Mouse (Mus musculus): ENCODE data around the gene Flcn.

The Flcn gene

DNA sequence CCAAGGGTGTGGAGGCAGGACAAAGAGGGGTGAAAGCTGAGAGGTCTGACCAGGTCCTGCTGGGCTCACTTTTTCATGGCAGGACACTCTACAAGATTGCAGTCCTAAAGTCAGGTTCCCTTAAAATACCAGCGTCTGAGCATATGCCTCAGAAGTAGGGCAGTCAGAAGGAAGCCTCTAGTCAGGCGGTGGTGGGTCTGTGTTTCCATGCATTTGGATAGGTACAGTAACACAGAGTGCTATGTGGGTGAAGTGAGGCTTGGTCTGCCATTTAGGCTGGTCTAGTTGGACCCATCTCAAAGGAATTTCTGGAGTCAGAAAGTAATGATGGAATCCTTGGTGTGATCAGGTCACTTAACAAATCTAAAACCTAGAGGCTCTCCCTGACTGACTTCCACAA, 40.5 kb downstream of the Flcn start:
- no peak for DNase-seq (ENCODE audit: low read depth)

DNA sequence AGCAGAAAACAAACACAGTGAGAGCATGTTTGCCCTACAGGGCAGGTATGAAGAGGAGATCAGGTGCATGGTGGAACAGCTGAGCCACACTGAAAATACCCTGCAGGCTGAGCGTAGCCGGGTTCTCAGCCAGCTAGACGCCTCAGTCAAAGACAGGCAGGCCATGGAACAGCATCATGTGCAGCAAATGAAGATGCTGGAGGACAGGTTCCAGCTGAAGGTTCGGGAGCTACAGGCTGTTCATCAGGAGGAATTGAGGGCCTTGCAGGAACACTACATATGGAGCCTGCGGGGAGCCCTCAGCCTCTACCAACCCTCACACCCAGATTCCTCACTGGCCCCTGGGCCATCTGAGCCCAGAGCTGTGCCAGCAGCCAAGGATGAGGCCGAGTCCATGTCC, 49.0 kb downstream of the Flcn start:
- DNase-seq (ENCODE audit: low read depth), result no peak

DNA sequence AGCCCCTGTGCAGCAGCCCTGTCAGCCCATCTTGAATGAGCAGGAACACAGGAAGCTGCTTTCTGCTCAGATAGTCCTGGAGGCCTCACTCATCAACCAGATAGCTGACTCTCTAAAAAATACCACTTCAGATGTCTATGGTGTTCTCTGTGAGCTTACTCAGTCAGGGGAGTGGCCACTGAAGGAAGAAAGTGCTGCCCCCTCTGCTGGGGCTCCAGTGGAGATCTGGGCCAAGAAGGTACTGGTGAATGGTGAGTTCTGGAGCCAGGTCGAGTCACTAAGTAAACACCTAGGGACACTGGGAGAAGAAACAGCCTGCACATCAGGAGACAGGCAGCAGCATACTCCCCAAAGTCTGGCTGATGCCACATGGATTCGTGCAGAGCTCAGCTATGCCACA, 50.2 kb downstream of the Flcn start:
- no peak for DNase-seq (ENCODE audit: low read depth)

DNA sequence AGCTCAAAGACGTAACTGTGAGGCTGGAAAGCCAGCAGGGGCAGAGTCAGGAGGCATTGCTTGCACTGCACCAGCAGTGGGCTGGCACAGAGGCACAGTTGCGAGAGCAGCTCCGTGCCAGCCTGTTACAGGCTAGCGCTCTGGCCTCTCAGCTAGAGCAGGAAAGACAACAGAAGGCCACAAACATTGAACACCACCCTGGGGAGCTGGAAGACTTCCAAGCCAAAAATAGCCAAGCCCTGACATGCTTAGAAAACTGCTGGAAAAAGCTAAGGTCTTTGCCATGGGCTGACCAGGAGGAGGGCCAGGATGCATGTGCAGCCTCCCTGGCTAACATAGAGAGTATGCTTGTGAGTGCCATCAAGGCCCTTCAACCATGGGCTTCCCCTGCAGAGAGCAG, 50.6 kb downstream of the Flcn start:
- no peak for DNase-seq (ENCODE audit: low read depth)

DNA sequence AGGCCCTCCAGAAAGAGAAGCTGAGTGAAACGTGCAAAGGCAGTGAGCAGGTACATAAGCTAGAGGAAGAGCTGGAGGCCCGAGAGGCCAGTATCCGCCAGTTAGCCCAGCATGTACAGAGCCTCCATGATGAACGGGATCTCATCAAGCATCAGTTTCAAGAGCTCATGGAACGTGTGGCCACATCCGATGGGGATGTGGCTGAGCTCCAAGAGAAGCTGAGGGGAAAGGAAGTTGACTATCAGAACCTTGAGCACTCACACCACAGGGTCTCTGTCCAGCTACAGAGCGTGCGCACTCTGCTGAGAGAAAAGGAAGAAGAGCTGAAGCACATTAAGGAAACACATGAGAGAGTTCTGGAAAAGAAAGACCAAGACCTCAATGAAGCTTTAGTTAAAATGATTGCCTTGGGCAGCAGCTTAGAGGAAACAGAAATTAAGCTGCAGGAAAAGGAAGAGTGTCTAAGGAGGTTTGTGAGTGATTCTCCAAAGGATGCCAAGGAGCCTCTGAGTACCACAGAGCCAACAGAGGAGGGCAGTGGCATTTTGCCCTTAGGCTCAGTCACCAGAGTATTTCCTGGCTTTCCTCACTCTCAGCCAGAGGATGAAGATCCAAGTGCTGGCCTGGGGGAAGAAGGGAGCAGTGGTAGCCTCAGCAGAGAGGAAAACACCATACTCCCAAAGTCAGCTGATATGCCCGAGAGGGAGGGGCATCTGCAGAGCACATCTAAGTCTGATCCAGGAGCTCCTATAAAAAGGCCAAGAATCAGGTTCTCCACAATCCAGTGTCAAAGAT, 51.4 kb downstream of the Flcn start:
- no peak for DNase-seq (ENCODE audit: low read depth)

DNA sequence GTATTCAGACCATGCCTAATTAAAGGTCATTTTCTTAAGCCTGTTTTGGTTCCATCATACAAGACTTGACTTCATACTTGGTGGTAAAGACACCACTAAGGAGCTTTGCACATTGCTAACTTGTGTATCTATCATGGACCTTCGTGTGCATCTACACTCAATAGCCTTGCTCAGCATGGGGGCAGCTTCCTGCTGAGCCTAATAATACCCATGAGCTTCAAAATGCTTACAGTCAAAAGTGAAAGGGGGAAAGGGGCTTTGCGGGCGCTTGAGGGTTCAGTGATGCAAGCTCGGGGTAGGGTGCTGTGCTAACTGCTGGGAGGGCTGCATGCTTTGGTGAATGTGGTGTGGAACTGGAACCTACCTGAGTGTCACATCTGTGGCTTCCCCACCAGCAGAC, 53.5 kb downstream of the Flcn start:
- DNase-seq (ENCODE audit: low read depth), result no peak

DNA sequence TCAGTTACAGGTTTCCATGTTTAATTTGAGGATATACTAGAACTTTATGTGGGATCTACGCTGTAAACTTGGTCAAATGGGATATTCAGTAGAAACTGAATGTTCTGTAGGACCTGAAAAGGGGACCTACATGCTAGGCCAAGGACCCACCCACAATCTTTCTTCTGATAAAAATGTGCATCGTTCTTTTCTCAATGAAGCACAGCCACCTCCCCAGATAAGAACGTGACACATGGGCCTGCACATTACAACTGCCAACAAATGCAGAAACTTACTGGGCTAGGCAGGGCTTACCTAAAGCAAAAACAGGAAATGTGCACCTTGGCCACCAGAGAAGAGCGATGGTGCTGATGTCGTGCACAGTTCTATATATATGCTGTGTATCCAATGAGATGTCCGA, 55.3 kb downstream of the Flcn start:
- no peak for DNase-seq (ENCODE audit: low read depth)

DNA sequence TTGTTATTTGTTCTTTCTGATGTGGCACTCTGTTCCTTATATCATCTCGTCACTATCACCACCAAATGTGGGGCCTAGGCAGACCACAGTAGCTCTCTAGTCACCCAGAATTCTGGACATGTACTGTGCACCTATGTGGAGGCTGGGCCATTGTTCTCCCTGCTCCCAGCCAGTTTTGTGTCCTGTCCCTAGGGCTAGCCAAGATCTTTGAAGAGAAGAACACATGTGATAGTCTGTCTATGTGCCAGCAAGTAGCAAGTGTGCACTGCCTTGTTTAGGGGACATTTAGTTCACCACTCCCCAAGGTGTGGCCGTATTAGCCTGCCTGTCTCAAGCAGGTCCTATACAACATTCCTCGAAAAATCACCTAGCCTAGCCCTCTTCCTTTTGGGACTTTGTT, 60.8 kb downstream of the Flcn start:
- DNase-seq (ENCODE audit: low read depth), result no peak

DNA sequence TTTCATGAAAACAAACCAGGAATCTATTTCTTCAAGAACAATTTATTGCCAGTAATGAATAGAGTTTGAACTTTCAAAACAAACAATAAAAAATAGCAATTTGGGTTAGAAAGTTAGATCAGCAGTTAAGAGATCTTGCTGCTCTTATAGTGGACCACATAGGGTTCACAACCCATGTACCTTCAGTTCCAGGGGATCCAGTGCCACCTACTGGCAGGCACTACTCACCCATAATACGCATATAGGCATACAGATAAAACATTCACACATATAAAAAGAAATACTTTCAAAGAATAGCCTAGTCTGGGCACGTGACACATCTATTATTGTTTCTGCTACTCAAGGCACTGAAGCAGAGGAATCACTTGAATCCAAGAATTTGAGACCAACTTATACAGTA, 63.2 kb downstream of the Flcn start:
- peak; percentile 53 for DNase-seq (ENCODE audit: low read depth)

DNA sequence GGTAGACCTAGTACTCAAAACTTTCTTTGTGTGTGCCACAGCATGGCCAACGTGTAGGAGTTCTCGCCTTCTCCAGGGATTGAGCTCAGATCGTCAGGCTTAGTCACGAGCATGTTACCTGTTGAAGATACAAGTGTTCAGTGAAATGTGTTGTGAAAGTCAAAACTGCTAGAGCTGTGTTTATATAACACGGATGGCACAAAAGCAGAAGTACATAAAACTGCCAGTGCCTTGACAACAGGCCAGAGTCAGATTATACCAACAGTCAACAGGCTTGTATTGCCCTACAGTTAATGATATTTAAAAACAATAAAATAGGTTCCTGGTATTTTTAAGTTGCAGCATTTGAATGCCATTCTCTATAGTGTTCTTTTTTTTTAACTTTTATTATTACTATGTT, 64.0 kb downstream of the Flcn start:
- no peak for DNase-seq (ENCODE audit: low read depth)

DNA sequence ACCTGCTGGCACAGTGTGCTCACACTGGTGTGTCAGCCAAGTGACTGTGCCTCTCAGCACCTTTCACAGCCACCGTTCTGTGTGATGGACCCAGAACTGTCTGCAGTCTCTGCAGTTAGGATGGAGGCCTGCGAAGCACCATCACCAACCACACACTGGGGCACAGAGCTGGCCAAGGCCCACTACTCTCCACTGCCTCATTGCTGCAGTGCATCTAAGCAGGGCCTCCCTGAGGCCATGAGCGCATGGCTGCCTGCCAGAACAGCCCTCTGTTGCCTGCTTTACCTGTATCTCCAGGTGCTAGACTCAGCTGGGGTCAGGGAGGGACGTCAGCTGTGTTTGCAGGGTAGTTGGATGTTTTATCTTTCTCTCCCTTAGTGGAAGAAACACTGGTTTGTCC, 65.4 kb downstream of the Flcn start:
- DNase-seq (ENCODE audit: low read depth), result no peak

DNA sequence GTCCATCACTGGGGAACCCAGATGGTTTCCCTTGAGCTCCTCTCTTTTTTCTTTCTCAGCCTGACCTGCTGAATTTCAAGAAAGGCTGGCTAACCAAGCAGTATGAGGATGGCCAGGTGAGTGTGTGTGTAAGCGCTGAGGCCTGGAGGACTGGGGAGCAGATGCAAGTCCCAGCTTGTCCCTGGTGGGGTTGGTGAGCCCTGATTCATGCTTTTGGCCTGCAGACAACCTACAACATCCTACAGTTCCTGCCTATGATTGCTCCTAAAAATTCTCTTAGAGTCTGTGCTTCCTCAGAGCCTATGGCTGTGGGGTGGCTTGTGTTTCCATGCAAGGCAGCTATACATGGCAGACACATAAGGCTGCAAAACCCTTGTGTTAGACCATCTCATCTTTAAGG, 66.1 kb downstream of the Flcn start:
- DNase-seq (ENCODE audit: low read depth), result no peak

DNA sequence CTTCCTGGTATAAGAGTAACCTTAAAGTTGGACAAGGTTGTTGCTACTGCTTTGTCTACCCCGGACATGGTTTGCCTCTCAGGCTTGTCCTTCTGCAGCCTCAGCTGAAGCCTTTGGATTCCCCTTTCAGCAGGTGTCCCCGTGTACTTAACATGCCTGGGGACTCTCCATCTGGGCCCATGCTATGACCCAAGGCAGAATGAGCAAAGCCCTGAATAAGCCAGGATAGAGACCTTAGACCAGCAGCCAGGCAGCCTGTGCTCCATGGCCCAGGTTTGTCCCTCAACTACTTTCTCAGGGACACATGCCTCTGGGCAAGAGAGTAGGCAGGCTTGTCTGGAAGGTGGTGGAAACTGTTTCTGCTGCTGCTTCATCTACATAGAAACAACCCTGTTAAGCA, 66.5 kb downstream of the Flcn start:
- no peak for DNase-seq (ENCODE audit: low read depth)

DNA sequence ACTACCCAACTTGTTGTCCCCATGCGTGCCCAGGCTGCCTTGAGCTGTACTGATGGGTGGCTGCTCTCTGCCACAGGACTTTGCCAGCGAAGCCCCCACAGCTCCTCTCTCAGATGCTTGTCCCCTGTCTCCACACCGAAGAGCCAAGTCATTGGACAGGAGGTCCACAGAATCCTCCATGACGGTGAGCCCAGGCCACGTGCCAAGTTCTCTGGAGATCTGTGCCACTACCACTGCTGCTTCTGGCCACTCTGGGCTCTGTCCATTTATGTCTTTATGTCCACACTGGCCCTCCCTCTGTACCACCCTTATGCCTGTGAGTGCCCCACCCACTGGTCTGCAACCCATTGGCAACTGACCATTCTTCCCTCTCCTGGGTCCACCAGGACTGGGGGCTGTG, 67.9 kb downstream of the Flcn start:
- DNase-seq (ENCODE audit: low read depth), result no peak
